Mouse (Mus musculus) erythroblast, embryonic 14.5 days (primary cell): ENCODE data around the gene Adssl1. TPM values are rescaled to one million over a fixed set of nuclear protein-coding genes. Genes with fewer than 3 reads are reported as not detected.

ENCODE experiments used
- H3K27me3 ChIP-seq: 2 replicates; pipeline ENCODE4 v1.6.1; 2012; ENCODE audit warnings: inconsistent platforms; ENCODE audit not compliant: control insufficient read depth
- H3K36me3 ChIP-seq: 2 replicates; pipeline ENCODE4 v1.6.1; 2012; ENCODE audit warnings: mild to moderate bottlenecking, inconsistent platforms; ENCODE audit not compliant: control insufficient read depth
- H3K4me1 ChIP-seq: 2 replicates; pipeline ENCODE4 v1.6.1; 2012; ENCODE audit warnings: inconsistent platforms; ENCODE audit not compliant: control insufficient read depth
- H3K4me3 ChIP-seq: replicated peaks from 2 replicates; pipeline ENCODE3; 2012; ENCODE audit warnings: moderate library complexity, mild to moderate bottlenecking, inconsistent platforms
- H3K9me3 ChIP-seq: 2 replicates; pipeline ENCODE4 v1.6.1; 2012; ENCODE audit warnings: low read length, inconsistent platforms, mixed read lengths; ENCODE audit not compliant: control insufficient read depth
- GATA1 ChIP-seq: IDR thresholded peaks from 2 replicates; pipeline ENCODE4 v1.6.1; 2012; ENCODE audit warnings: low read length, inconsistent platforms, mixed read lengths
- TAL1 ChIP-seq: IDR thresholded peaks from 3 replicates; pipeline ENCODE4 v1.6.1; 2012; ENCODE audit warnings: low read length, inconsistent platforms, mixed read lengths
- polyA plus RNA-seq: library from polyadenylated mRNA; stranded (reverse); fragments of >175 nt; gene quantifications from 2 replicates; pipeline ENCODE4 v1.2.3, GENCODE M21; 2012

Adssl1 gene
- polyA plus RNA-seq, 1 experiment, result 0.28 TPM

DNA sequence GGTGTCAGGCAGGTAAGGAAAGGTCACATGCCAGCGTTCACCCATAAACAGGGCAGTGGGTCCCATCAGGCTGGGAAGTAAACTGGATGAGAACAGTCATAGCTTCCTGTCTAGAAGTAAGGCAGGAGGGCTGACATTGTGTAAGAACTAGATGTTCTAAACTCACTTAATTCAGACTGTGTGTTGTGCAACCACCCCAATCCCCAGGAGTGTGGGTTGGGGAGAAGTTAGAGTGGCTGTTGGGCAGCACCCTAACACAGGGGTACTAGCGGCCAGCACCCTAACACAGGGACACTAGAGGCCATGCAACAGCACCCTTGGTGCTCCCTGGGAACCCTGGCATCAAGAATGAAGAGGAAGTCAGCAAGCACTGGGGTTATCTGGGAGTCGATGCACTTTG, 38.7 kb upstream of the Adssl1 start:
- no peak overlapping the region for H3K4me3 ChIP-seq
- H3K4me1 ChIP-seq, result no peaks in the 10 kb centered on the region
- peaks cover under 1% of the 10 kb centered on the region; the same call in 1 of the 2 replicates for H3K27me3 ChIP-seq
- H3K36me3 ChIP-seq, result no peaks in the 10 kb centered on the region
- no peaks in the 10 kb centered on the region for H3K9me3 ChIP-seq
- TF ChIP-seq GATA1, result no peak
- TF ChIP-seq TAL1, result no peak

DNA sequence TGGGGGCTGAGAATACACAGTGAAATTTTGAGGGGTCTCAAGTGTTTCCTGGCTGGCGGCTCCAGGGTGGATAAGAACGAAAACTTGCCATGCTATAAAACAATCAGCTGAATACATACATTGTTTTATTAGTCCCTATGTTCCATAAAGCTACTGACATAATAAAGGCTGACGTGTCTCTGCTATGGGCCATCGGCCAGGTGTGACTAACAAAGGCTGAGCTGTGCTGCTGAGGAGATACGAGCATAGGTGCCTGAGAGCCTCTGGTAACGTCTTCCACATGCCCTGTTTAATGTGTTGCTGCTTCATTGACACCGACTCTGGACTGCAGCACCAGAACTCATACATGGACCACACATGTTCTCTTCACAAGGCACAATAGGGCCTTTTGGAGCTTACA, 34.9 kb upstream of the Adssl1 start:
- TF ChIP-seq GATA1, result no peak
- no peak for TF ChIP-seq TAL1
- Histone ChIP-seq H3K4me1 (peaks cover 14% of the 10 kb centered on the region), H3K4me3 (no peak overlapping the region), H3K36me3 (no peaks in the 10 kb centered on the region), H3K9me3 (no peaks in the 10 kb centered on the region), H3K27me3 (peaks cover 30% of the 10 kb centered on the region)

DNA sequence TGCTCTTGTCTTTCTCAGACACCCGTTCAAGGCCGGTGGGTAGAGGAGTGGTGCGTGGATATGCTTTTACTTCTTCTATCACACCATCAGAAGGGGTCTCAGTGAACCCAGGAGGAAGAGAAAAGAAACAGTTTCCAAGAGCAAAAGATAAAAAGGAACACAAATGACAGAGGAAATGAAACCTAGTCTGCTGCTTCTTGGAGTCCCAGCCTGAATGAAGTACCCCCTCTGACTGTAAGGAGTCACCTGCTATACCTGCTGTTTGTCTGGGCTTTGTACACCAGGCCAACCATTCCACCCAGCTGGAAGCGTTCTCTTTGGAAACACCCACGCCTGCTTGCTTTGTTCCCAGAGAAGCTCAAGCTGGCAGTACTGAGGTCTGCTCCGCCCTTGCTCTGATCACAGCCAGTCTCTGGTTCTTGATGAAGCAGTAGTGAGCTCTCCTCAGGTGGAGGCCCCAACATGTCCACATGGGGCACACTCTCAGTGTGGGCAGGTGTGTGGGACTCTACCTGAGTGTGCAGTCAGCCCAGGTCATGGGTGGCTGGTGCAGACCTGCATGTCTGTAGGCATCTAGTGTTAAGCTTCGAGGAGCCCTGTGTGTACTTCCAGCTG, 33.8 kb upstream of the Adssl1 start:
- Histone ChIP-seq H3K27me3 (peaks cover 36% of the 10 kb centered on the region), H3K4me1 (peaks cover 14% of the 10 kb centered on the region), H3K4me3 (no peak overlapping the region), H3K9me3 (no peaks in the 10 kb centered on the region), H3K36me3 (no peaks in the 10 kb centered on the region)
- TF ChIP-seq TAL1, result no peak
- TF ChIP-seq GATA1, result no peak

DNA sequence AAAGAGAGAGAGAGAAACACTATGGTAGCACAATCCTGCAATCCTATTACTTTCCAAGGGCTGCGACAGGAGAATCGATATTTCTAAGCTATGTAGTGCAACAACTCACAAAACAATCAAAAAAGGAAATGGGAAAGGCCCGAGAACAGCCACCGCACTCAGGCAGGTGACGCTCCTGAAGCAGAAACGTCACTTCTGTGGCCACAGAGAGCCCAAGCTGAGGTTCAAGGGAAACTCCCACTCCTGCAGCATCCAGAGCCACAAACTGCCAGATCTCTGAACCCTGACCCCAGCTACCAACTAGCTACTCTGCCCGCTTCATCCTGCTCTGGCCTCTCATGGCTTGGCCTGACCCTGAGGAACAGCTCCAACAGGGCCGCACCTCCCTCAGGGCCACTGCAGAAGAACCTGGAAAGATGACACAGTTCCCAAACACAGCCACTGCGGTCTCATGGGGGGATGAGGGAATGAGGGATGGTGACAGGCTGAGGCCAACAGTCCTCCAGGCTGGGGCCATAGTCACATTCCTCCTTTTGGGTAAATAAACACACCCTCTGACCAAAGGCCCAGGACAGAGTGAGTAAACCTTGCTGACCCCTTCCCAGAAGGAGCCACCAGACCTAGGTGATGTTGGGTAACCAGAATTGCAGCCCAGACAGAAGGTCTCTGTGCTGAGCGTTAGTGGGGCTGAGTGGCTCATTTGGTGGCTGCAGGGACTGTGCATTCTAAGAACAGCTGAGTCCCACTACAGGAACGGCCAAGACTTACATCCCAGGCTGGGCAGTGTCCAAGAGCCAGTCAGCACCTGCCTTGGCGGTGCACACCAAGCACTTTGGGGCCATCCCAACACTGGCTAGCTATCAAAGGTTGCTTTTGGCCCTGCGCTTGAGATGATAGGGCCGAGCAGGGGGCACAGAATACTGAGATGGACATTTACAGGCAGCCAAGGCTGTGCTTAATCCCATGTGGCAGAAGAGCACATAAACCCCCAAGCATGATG, 32.4 kb upstream of the Adssl1 start:
- Histone ChIP-seq H3K4me1 (peaks cover 14% of the 10 kb centered on the region), H3K27me3 (peaks cover 36% of the 10 kb centered on the region), H3K4me3 (no peak overlapping the region), H3K36me3 (no peaks in the 10 kb centered on the region), H3K9me3 (no peaks in the 10 kb centered on the region)
- no peak for TF ChIP-seq GATA1
- TF ChIP-seq TAL1, result no peak

DNA sequence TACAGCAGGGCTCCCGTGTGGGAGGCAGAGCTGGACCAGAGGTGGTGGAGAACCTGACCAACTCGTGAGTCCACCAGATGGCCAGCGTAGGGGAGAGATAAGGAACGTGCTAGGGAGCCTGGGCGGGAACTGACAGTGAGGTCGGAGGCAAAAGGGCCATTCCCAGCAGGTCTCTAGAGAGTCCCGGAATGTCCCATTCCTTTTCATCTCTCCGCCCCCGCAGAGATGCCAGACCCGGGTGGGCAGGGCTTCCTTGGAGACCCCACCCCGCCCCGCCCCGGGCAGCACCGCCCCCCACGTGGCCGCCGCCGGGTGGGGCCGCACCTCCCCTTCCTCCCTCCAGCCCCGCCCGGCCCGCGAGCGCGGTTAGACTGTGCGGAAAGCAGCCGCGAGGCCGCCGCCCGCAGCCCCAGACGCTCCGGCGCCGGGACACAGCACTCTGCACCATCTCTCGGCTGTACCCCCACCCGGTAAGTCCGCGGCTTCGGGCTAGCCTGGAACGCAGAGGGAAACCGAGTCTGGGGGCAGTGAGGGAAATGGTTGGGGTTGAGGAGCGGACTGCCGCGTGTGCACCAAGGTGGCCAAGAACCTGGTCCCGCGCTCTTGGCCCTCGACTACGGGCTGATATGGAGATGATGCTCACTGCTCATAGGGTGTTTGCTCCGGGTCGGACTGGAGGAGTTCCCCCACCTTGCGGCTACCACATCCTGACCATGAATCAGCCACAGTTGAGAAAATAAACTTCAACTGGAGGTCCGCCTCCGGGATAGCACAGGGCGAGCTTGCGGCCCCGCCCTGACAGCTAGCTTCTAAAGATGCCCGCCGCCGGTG, 31.2 kb upstream of the Adssl1 start, which contains the start of gene Inf2:
Inf2 (plus strand) TSS at position 359 of the 831 bp plus-strand sequence.
- Histone ChIP-seq H3K4me3 (peak within 1 kb of the TSS; percentile 59), H3K27me3 (peaks cover 36% of the 10 kb centered on the region), H3K9me3 (no peaks in the 10 kb centered on the region), H3K36me3 (no peaks in the 10 kb centered on the region), H3K4me1 (peaks cover 14% of the 10 kb centered on the region)
- TF ChIP-seq GATA1 (no peak), TAL1 (no peak)

DNA sequence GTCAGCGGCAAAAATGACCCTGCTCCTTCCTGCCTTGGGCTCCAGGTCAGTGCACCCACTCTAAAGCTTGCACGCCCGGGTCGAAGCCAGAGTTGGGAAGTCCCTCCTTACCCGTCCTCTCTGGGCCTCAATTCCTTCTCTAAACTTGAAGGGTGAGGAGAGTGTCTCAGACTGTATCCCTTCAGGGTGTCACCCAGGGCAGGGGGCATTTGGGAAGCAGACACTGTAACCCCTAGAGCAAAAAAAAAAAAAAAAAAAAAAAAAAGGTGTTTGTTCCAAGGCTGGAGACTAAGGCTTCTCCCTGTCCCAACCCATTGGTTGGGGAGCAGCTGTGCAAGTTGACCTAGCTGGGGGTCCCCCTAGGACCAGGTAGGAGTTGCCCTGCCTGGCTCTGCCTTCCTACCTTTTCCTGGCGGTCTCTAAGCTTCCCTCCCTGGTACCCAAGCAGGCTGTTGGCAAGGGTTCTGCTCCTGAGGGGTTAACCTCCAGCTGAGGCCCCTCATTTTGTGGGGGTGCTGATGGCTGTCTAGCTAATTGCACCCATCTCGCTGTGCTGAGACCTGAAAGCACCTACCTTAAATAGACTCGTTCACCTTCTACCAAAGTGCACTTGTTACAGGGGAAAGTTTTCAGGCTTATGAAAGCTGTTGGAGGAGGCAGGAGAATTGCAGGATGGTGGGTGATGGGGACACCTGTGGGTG, 30.2 kb upstream of the Adssl1 start:
- Histone ChIP-seq H3K4me1 (peaks cover 17% of the 10 kb centered on the region), H3K4me3 (peak overlapping the region; percentile 59), H3K27me3 (peaks cover 36% of the 10 kb centered on the region), H3K9me3 (no peaks in the 10 kb centered on the region), H3K36me3 (no peaks in the 10 kb centered on the region)
- TF ChIP-seq TAL1, result no peak
- no peak for TF ChIP-seq GATA1

DNA sequence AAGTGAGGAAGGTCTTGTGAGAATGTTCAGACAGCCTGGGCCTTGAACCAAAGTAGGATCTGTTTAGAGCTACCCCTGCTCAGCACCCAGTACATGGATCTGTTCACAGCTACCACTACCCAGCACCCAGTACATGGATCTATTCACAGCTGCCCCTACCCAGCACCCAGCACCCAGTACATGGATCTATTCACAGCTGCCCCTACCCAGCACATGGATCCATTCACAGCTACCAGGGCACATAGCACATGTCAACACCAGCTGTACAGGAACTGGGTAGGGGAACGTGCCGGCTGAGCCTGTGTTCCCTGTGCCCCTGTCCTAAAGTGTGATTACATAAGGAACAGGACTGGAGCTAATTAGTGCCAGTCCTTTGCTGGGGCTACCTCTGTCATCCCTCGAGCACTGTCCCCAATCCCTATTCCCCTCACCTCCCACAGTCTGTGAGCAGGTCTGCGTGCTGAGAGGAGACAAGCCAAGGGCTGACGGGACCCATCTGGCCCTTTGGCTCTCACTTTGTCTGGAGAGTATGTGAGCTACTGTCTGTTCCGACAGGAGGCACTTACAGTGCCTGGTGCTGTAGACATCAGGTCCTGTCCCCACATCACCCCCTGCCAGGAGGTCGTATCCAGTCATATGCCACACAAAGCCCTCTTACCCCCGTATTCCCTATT, 29.1 kb upstream of the Adssl1 start:
- no peak overlapping the region for H3K4me3 ChIP-seq
- no peaks in the 10 kb centered on the region for H3K9me3 ChIP-seq
- peaks cover 21% of the 10 kb centered on the region for H3K4me1 ChIP-seq
- peaks cover 36% of the 10 kb centered on the region for H3K27me3 ChIP-seq
- no peaks in the 10 kb centered on the region for H3K36me3 ChIP-seq
- TF ChIP-seq GATA1 (no peak), TAL1 (no peak)

DNA sequence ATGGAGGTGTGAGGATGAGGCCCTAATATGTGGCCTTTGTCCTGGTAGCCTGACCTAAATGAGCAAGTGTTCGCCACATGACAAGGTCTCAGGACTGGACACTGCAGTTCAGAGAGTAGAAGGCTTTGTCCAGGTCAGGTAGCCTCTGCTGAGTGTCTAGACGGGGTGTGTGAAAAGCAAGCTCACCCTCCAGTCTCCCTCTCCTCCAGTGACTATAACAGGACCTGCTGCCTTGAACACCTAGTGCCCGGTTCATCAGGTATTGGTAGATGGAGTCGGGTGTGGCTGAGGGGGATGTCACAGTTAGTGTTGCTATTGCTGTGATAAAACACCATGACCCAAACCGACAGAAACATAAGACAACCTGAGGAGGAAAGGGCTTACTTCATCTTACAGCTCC, 28.6 kb upstream of the Adssl1 start:
- Histone ChIP-seq H3K27me3 (peaks cover 35% of the 10 kb centered on the region), H3K9me3 (no peaks in the 10 kb centered on the region), H3K4me3 (no peak overlapping the region), H3K4me1 (peaks cover 21% of the 10 kb centered on the region), H3K36me3 (no peaks in the 10 kb centered on the region)
- TF ChIP-seq GATA1 (no peak), TAL1 (no peak)
